Mouse (Mus musculus) CH12.LX (cell line): ENCODE data around the gene Gm28048. TPM values are rescaled to one million over a fixed set of nuclear protein-coding genes. Genes with fewer than 3 reads are reported as not detected.
A peak's percentile ranks its signal among the peaks of the same experiment; 100 is the strongest.

ENCODE experiments used
- DNase-seq: peaks from one replicate; pipeline ENCODE4 v3.0.0-alpha.2; 2013; ENCODE audit errors: extremely low read depth
- H3K27ac ChIP-seq: 2 replicates; pipeline ENCODE4 v1.5.1; 2012; ENCODE audit warnings: low read depth, mild to moderate bottlenecking, control low read depth, moderate library complexity; ENCODE audit not compliant: insufficient read depth
- H3K27me3 ChIP-seq: replicated peaks from 2 replicates; pipeline ENCODE3; 2012; ENCODE audit warnings: inconsistent platforms
- H3K36me3 ChIP-seq, 2 experiments: replicated peaks in 1 of 2; 2 replicates each; pipeline versions ENCODE3 to v1.6.1; 2012; ENCODE audit warnings: inconsistent platforms in 1 of 2, low read length in 1 of 2, mild to moderate bottlenecking in 1 of 2, mixed read lengths in 1 of 2, moderate library complexity in 1 of 2; ENCODE audit not compliant: control insufficient read depth in 1 of 2, insufficient read depth in 1 of 2
- H3K4me1 ChIP-seq, 2 experiments: 2 replicates each; pipeline ENCODE4 v1.6.1; 2012; ENCODE audit warnings: inconsistent platforms in 1 of 2, moderate library complexity in 1 of 2; ENCODE audit not compliant: insufficient read depth in 2 of 2, control insufficient read depth in 1 of 2
- H3K4me2 ChIP-seq: 2 replicates; pipeline ENCODE4 v1.6.1; 2012; ENCODE audit warnings: low read depth, mild to moderate bottlenecking, control low read depth; ENCODE audit not compliant: poor library complexity, insufficient read depth, severe bottlenecking
- H3K4me3 ChIP-seq, 3 experiments: fragments of 150-350 bp in 1 of 3; sonication (generic) in 1 of 3; replicated peaks in 1 of 3; 2 replicates each; pipeline versions ENCODE3 to v1.5.1; 2011 to 2012; ENCODE audit warnings: low read depth in 2 of 3, low read length in 2 of 3, mild to moderate bottlenecking in 2 of 3, moderate library complexity in 2 of 3, control low read depth in 1 of 3, improper control_type of control experiment in 1 of 3, inconsistent platforms in 1 of 3, mixed read lengths in 1 of 3; ENCODE audit not compliant: poor library complexity in 1 of 3
- H3K79me2 ChIP-seq: replicated peaks from 2 replicates; pipeline ENCODE4 v1.6.1; 2012; ENCODE audit warnings: mild to moderate bottlenecking, moderate library complexity; ENCODE audit not compliant: control insufficient read depth, poor library complexity, insufficient read depth, severe bottlenecking; ENCODE audit errors: extremely low read depth
- H3K9ac ChIP-seq: 2 replicates; pipeline ENCODE4 v1.6.1; 2012; ENCODE audit warnings: low read depth, mild to moderate bottlenecking, control low read depth, moderate library complexity; ENCODE audit not compliant: insufficient read depth
- H3K9me3 ChIP-seq: replicated peaks from 2 replicates; pipeline ENCODE3; 2012; ENCODE audit warnings: low read length, inconsistent platforms, mixed read lengths
- CHD1 ChIP-seq: IDR thresholded peaks from 2 replicates; pipeline ENCODE4 v1.6.1; 2012; ENCODE audit warnings: low read depth, low read length, improper control_type of control experiment, inconsistent platforms
- CHD2 ChIP-seq: IDR thresholded peaks from 2 replicates; pipeline ENCODE4 v1.6.1; 2011; ENCODE audit warnings: low read length, improper control_type of control experiment
- CTCF ChIP-seq, 2 experiments: IDR thresholded peaks in 1 of 2; conservative IDR thresholded peaks in 1 of 2; 2 replicates each; pipeline ENCODE4 v1.5.1; 2011 to 2012; ENCODE audit warnings: low read depth in 2 of 2, low read length in 2 of 2, improper control_type of control experiment in 1 of 2, inconsistent platforms in 1 of 2, mild to moderate bottlenecking in 1 of 2, moderate library complexity in 1 of 2
- E2F4 ChIP-seq: IDR thresholded peaks from 2 replicates; pipeline ENCODE4 v1.6.1; 2011; ENCODE audit warnings: low read depth, low read length, improper control_type of control experiment; ENCODE audit not compliant: insufficient replicate concordance
- ELF1 ChIP-seq: IDR thresholded peaks from 2 replicates; pipeline ENCODE4 v1.6.1; 2014; ENCODE audit warnings: low read depth, mild to moderate bottlenecking, inconsistent platforms, low read length, improper control_type of control experiment
- EP300 ChIP-seq: IDR thresholded peaks from 2 replicates; pipeline ENCODE4 v1.6.1; 2011; ENCODE audit warnings: low read length, improper control_type of control experiment
- GABPA ChIP-seq: IDR thresholded peaks from 2 replicates; pipeline ENCODE4 v1.6.1; 2012; ENCODE audit warnings: low read depth, low read length, improper control_type of control experiment, inconsistent platforms; ENCODE audit not compliant: insufficient replicate concordance
- HCFC1 ChIP-seq: IDR thresholded peaks from 2 replicates; pipeline ENCODE4 v1.6.1; 2012; ENCODE audit warnings: low read depth, mild to moderate bottlenecking, inconsistent platforms, low read length, improper control_type of control experiment
- IRF4 ChIP-seq: IDR thresholded peaks from 2 replicates; pipeline ENCODE4 v1.6.1; 2014; ENCODE audit warnings: low read depth, mild to moderate bottlenecking, inconsistent platforms, low read length, improper control_type of control experiment
- JUND ChIP-seq: conservative IDR thresholded peaks from 2 replicates; pipeline ENCODE4 v1.6.1; 2011; ENCODE audit warnings: low read depth, low read length, improper control_type of control experiment
- KAT2A ChIP-seq: IDR thresholded peaks from 2 replicates; pipeline ENCODE4 v1.6.1; 2012; ENCODE audit warnings: low read length, improper control_type of control experiment, inconsistent platforms; ENCODE audit not compliant: insufficient replicate concordance
- MAFK ChIP-seq: IDR thresholded peaks from 2 replicates; pipeline ENCODE4 v1.6.1; 2011; ENCODE audit warnings: low read length, improper control_type of control experiment; ENCODE audit not compliant: insufficient replicate concordance
- MAX ChIP-seq: IDR thresholded peaks from 2 replicates; pipeline ENCODE4 v1.6.1; 2011; ENCODE audit warnings: low read length, improper control_type of control experiment
- MAZ ChIP-seq: IDR thresholded peaks from 2 replicates; pipeline ENCODE4 v1.6.1; 2012; ENCODE audit warnings: low read depth, mild to moderate bottlenecking, inconsistent platforms, low read length, improper control_type of control experiment, moderate library complexity
- MXI1 ChIP-seq: IDR thresholded peaks from 2 replicates; pipeline ENCODE4 v1.6.1; 2011; ENCODE audit warnings: mild to moderate bottlenecking, low read depth, low read length, improper control_type of control experiment
- MYC ChIP-seq: IDR thresholded peaks from 2 replicates; pipeline ENCODE4 v1.6.1; 2011; ENCODE audit warnings: low read depth, mild to moderate bottlenecking, improper control_type of control experiment, low read length
- NRF1 ChIP-seq: IDR thresholded peaks from 2 replicates; pipeline ENCODE4 v1.6.1; 2014; ENCODE audit warnings: low read depth, mild to moderate bottlenecking, inconsistent platforms, low read length, improper control_type of control experiment, moderate library complexity
- PAX5 ChIP-seq: IDR thresholded peaks from 2 replicates; pipeline ENCODE4 v1.6.1; 2012; ENCODE audit warnings: low read length, inconsistent platforms, mixed read lengths
- POLR2A ChIP-seq: IDR thresholded peaks from 2 replicates; pipeline ENCODE4 v1.6.1; 2011; ENCODE audit warnings: low read depth, mild to moderate bottlenecking, improper control_type of control experiment, low read length
- RAD21 ChIP-seq: IDR thresholded peaks from 2 replicates; pipeline ENCODE4 v1.6.1; 2011; ENCODE audit warnings: low read depth, mild to moderate bottlenecking, low read length, improper control_type of control experiment, moderate library complexity
- SIN3A ChIP-seq: IDR thresholded peaks from 2 replicates; pipeline ENCODE4 v1.6.1; 2012; ENCODE audit warnings: low read length, improper control_type of control experiment, inconsistent platforms
- SMC3 ChIP-seq: IDR thresholded peaks from 2 replicates; pipeline ENCODE4 v1.6.1; 2011; ENCODE audit warnings: low read depth, low read length, improper control_type of control experiment
- TBP ChIP-seq: conservative IDR thresholded peaks from 2 replicates; pipeline ENCODE4 v1.6.1; 2011; ENCODE audit warnings: low read depth, low read length, improper control_type of control experiment
- TCF12 ChIP-seq: IDR thresholded peaks from 2 replicates; pipeline ENCODE4 v1.6.1; 2014; ENCODE audit warnings: low read depth, mild to moderate bottlenecking, inconsistent platforms, low read length, improper control_type of control experiment
- USF1 ChIP-seq: IDR thresholded peaks from 2 replicates; pipeline ENCODE4 v1.6.1; 2014; ENCODE audit warnings: low read depth, mild to moderate bottlenecking, inconsistent platforms, low read length, improper control_type of control experiment
- USF2 ChIP-seq: conservative IDR thresholded peaks from 2 replicates; pipeline ENCODE4 v1.6.1; 2011; ENCODE audit warnings: low read depth, low read length, improper control_type of control experiment
- ZC3H11A ChIP-seq: IDR thresholded peaks from 2 replicates; pipeline ENCODE4 v1.6.1; 2012; ENCODE audit warnings: low read depth, mild to moderate bottlenecking, inconsistent platforms, low read length, improper control_type of control experiment
- ZKSCAN1 ChIP-seq: IDR thresholded peaks from 2 replicates; pipeline ENCODE4 v1.6.1; 2012; ENCODE audit warnings: low read depth, inconsistent platforms, low read length, improper control_type of control experiment, borderline replicate concordance
- ZMIZ1 ChIP-seq: IDR thresholded peaks from 2 replicates; pipeline ENCODE4 v1.6.1; 2012; ENCODE audit warnings: low read depth, mild to moderate bottlenecking, inconsistent platforms, low read length, improper control_type of control experiment
- ZNF384 ChIP-seq: IDR thresholded peaks from 2 replicates; pipeline ENCODE4 v1.6.1; 2012; ENCODE audit warnings: low read depth, low read length, improper control_type of control experiment, inconsistent platforms
- dilution Hi-C: fragments of 300-500 bp; cut with MboI; formaldehyde crosslinking; loops from 2 replicates; pipeline ENCODE4 v1.14.3; 2020; ENCODE audit warnings: low sequenced_read_pairs; ENCODE audit not compliant: extremely low pct_unique_long_range_greater_than_20kb, extremely low pct_ligation_motif_present
- in situ Hi-C: fragments of 300-500 bp; cut with MboI; formaldehyde crosslinking; loops from 3 replicates; pipeline ENCODE4 v1.14.3; 2019; ENCODE audit warnings: low sequenced_read_pairs, low pct_ligation_motif_present, low pct_unique_long_range_greater_than_20kb, mixed read lengths
- polyA plus RNA-seq: library from polyadenylated mRNA; unstranded; fragments of >175 nt; gene quantifications from 2 replicates; pipeline ENCODE4 v1.2.1, GENCODE M21; 2012; ENCODE audit warnings: low read depth; ENCODE audit not compliant: insufficient read length
- total RNA-seq, 2 experiments: library from RNA; depleted of rRNA; stranded (reverse); fragments of 300-350 nt in 1 of 2; fragments of >200 nt in 1 of 2; gene quantifications; 2 replicates each; pipeline ENCODE4 v1.2.3; 2012 to 2014

Gm28048 gene
- total and polyA plus RNA-seq, 3 experiments, result 32.6 to 93.3 (median 59.5) TPM

DNA sequence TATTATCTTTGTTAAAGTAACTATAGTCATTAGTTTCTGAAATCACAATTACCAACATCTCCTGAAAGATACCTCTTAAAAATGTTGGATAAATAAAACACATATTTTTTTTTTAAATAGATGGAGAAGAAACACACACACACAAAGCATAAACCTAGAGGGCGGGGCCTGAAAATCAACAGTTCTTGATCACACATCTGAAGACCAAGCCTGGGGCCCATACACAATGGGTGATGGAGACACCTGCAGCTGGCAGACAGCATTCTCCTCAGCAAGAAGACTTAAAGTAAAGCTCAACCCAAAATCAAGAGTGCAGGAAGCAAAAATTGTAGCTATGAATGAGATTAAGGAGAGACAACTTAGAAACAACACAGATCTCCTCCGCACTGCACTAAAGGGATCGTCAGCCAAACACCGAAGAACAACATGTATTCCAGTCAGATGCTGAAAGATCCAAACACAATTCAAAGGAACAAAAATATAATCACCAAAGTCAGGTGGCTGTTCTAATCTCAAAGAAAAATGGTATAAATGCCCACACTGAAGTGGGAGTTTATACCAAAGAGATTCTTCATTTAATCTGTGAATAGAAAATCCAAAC lies 44.1 kb downstream of the Gm28048 start:
- Histone ChIP-seq H3K4me1 (peaks cover 17 to 71% of the 10 kb centered on the region in 2 experiments), H3K9ac (no peak overlapping the region), H3K27ac (no peak overlapping the region), H3K36me3 (peaks cover 0 to 6% of the 10 kb centered on the region in 2 experiments), H3K27me3 (no peaks in the 10 kb centered on the region), H3K4me2 (no peak overlapping the region), H3K4me3 (no peak overlapping the region), H3K79me2 (no peaks in the 10 kb centered on the region), H3K9me3 (no peaks in the 10 kb centered on the region)
- dilution Hi-C loops, result no loop called here
- in situ Hi-C loops, result no loop called here
- no peak for TF ChIP-seq MAZ
- TF ChIP-seq NRF1, result no peak
- TF ChIP-seq HCFC1, result no peak
- no peak for TF ChIP-seq ELF1
- TF ChIP-seq ZKSCAN1, result no peak
- no peak for TF ChIP-seq E2F4
- DNase-seq, result no peak

DNA sequence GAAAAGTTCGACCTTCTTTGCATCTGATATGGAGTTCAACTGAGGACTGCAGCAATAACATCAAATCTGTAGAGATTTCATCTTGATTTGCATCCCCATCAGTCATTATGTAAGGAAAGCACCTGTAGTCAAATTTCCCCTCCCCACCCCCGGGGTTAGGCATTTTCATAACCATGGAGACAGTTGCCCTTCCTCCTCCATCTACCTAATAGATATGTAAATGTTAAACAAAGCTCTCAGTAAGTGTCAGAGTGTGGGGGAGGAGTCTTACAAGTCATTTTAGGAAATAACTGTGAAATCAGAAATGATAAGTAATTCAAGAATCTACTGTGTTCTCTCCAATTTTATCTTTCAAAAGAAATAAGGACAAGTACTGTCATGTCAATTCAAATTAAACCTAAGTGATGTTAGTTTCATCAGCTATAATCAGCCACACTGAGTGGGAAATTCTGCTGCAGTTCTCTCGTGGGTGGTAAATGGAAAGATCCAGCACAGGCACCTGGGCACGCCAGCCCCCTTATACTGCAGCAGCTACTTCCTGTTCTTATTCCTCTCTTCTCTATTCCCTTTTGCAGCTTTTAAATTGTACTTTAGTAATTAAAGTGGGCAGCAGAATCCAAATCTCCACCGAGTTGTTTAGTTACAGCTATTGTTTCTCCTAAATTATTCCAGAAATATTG lies 45.3 kb downstream of the Gm28048 start:
- H3K79me2 ChIP-seq, result no peaks in the 10 kb centered on the region
- H3K4me3 ChIP-seq, result no peak overlapping the region
- peaks cover 19 to 83% of the 10 kb centered on the region in 2 experiments for H3K4me1 ChIP-seq
- no peaks in the 10 kb centered on the region for H3K9me3 ChIP-seq
- H3K36me3 ChIP-seq, result peaks cover 0 to 6% of the 10 kb centered on the region in 2 experiments
- H3K27ac ChIP-seq, result peak overlapping the region; percentile 39; the same call in 1 of the 2 replicates
- no peaks in the 10 kb centered on the region for H3K27me3 ChIP-seq
- peak; percentile 98 for DNase-seq
- peak overlapping the region; percentile 39; the same call in 1 of the 2 replicates for H3K9ac ChIP-seq
- peak overlapping the region; percentile 65 for H3K4me2 ChIP-seq
- in situ Hi-C loops, result no loop called here
- dilution Hi-C loops, result no loop called here
- no peak; the same call in none of the 2 replicates for TF ChIP-seq IRF4
- no peak for TF ChIP-seq RAD21
- no peak for TF ChIP-seq ZNF384
- TF ChIP-seq EP300, result no peak; the same call in 1 of the 2 replicates
- no peak for TF ChIP-seq ZMIZ1
- no peak for TF ChIP-seq GABPA
- peak; percentile 89 for TF ChIP-seq CHD2
- TF ChIP-seq TCF12, result peak; percentile 54
- TF ChIP-seq CHD1, result no peak
- no peak for TF ChIP-seq USF1
- no peak for TF ChIP-seq PAX5
- no peak for TF ChIP-seq E2F4
- peak; percentile 37; the same call in 1 of the 2 replicates for TF ChIP-seq MXI1
- TF ChIP-seq JUND, result peak; percentile 12; the same call in 1 of the 2 replicates
- TF ChIP-seq POLR2A, result no peak
- no peak for TF ChIP-seq USF2
- no peak; the same call in none of the 2 replicates for TF ChIP-seq SIN3A
- peak; percentile 28; the same call in 1 of the 2 replicates for TF ChIP-seq HCFC1
- TF ChIP-seq MAX, result no peak
- no peak for TF ChIP-seq SMC3
- TF ChIP-seq KAT2A, result no peak
- TF ChIP-seq MAFK, result no peak
- 0 out of 2 replicates have a peak, but pooled peaks have one; percentile 41 for TF ChIP-seq TBP
- TF ChIP-seq MYC, result no peak
- peak; percentile 79 for TF ChIP-seq ZKSCAN1
- TF ChIP-seq ZC3H11A, result no peak
- TF ChIP-seq CTCF (conservative IDR thresholded peaks at IDR 0.05 in 1 of 2, IDR thresholded peaks at IDR 0.05 in 1 of 2; ENCODE audit: low read depth in 2 of 2, low read length in 2 of 2), result no peak
- peak; percentile 66 for TF ChIP-seq ELF1
- no peak for TF ChIP-seq NRF1
- TF ChIP-seq MAZ, result 0 out of 2 replicates have a peak, but pooled peaks have one; percentile 41
